Mouse (Mus musculus) spleen, adult 2 months (tissue): Measurements from ENCODE around the gene Gpr107.

ENCODE experiments used
- CTCF ChIP-seq: fragments of 200-500 bp; IDR thresholded peaks from 2 replicates; pipeline ENCODE4 v1.5.1; 2011; ENCODE audit warnings: mild to moderate bottlenecking, inconsistent platforms; ENCODE audit not compliant: insufficient read depth, insufficient read length, insufficient replicate concordance; ENCODE audit errors: extremely low read depth
- POLR2A ChIP-seq: fragments of 200-500 bp; IDR thresholded peaks from 2 replicates; pipeline ENCODE4 v1.6.1; 2011; ENCODE audit warnings: low read depth, low read length, inconsistent platforms

DNA sequence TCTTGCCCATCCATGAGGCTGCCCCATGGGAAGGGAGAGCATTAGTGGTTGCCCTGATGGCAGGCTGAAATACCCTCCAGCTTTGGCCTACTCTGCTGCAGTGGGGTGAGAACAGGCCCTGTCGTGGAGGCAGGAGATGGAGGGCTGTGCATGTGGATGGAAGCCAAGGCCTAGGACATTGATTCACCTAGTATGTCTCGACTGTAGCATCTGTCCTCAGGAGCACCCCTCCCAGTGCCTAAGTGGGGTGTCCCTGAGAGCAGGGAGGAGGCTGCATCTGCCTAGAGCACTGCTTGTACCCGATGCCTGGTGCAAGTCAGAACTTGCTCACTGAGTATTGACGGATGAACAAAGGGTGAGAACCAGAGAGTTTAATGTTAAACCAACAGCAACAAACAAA lies 54.1 kb downstream of the Gpr107 start:
- TF ChIP-seq CTCF (no peak), POLR2A (no peak)
